Mouse (Mus musculus) regulatory T cell (primary cell): ENCODE measurements around the gene Bmp6.

Experiments used
- in situ Hi-C: fragments of 300-600 bp; cut with MboI, MseI; formaldehyde crosslinking; loops from one replicate; pipeline ENCODE4 v1.15.1; 2025; ENCODE audit warnings: high pct_unique_total_duplicates

Bmp6 gene

DNA sequence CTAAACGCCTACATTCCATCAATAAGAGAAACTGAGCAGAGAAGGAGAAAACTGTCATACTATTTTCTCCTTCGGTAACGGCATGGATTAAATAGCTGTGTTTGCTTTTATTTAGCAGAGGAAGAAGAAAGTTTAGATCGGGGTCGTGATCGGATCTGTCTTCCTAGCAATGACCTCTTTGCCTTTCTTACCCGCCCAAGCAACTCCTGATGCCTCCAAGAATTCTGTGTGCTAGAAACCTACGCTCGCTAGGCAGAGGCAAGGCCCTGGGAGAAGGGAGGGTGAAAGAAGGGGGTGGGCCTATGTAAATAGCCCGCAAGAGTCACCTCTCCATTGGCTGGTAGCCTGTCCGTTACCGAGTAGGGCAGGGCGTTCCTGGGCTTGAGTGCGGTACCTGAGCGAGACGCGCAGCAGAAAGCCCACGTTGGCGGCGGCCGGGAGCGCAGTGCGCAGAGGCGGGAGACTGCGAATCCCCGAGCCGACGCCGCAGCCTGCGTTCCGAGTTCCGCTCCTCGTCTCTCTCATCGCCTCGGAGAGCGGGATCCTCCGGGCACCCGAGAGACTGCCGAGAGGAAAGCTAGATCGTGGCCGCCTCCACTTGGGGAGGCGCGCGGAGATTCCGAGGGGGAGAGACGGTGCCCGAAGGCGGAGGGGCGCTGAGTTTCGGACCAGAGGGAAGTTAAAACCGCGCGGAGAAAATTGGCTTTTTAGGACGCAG is at the start of gene Bmp6:
Gene Bmp6 (plus strand): TSS at position 395 of the 718 bp plus-strand sequence.
- in situ Hi-C loops = no loop called here

DNA sequence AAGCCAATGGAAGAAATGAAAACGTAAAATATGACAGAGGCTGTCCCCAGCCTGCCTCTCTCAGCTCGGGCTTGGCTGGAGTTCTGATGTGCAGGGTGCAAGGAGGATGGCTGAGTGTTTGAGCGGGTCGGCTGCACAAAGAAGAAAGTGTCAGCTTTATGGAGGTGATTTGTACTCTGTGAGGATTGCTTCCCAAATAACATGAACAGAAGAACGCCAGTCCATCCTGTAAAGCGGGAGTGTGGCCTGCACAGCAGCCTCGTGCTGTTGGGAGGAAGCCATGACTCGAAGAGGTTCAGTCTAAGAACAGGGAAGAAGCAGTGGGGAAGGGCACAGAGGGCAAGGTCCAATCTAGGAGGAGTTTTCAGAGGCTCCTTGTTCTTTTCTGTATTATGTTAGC is 48.7 kb upstream of the Bmp6 start:
- in situ Hi-C loops = no loop called here

DNA sequence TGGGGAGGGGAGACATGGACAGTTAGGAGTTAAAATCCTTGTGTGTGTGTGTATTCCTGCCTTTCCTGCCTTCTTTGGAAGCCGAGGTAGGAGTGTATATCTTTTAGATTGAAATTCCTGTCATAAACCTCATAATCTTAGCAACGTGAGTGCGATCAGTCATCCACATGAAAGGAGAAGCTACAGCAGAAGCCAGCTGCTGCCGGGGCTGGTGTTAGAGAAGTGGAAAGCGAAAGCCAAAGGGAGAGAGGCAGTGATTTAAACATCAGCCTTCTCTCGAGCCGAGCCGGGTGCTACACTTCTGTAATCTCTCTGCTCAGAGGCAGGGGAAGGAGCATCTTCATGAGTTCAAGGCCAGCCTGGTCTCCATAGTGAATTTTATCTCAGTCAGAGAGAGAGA is 48.3 kb upstream of the Bmp6 start:
- in situ Hi-C loops = no loop called here

DNA sequence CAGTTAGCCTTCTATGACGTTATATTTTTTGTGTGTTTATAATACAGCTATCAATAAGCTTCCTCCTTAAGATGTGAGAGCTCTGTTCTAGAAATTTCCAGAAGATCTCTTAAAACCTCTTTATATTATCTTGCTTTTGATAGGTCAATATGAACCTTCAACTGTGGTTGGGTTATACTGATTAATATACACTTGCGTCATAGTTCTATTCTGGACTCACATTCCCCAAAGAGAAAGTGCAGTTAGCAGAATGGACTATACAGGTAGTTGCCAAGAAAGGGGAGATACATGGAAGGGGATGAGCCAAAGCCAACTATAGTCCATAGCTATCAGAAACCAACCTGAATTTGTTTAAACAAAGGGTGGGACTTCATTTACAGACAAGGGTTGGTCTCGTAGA is 33.8 kb upstream of the Bmp6 start:
- in situ Hi-C loops = no loop called here

DNA sequence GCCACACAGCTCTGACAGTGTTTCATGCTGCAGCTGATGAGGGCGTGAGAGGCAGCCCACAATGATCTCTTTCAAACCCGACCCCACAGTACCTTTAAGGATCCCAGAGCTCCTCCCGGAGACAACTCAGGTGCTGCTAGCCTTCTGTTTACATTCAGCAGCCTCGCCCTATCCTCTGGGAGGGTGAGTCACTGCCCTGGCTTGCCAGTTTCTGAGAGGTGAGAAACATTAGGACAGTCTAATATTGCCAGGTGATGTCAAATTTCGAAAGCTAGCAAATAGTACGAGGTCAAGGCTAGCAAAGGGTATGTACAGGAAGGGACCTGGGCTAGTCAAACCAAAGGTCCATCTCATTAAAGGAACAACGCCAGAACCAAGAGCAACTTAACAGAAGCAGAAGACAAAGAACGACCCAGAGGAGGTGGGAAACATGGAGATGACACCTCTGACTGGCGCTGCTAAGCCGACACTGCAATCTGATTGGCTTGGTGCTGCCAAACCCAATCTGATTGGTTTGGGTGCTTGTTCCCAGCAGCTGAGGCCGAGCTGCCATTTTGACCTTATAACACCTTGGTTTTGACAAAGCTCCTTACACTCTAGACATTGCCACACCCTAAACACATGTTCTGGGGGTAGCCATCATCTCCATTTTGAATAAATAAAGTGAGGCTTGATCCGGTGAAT is 32.4 kb upstream of the Bmp6 start:
- in situ Hi-C loops = no loop called here

DNA sequence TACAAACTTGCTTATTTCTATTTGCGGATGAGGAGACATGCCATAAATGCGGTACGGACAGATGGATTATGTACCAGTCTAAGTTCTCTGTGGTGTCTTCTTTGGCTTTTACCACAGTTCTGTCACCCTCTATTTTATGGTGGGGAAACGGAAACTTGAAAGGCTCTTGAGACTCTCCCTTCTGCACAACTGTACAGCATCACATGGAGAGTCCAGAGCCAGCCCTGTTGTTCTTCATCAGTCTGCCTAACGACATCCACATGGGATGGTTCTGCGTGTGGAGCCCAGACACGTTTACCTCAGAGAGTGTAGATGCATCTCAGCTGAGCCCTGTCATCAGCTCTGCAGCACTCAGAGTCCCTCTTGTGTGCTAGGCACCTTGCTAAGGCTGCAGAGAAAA is 30.3 kb upstream of the Bmp6 start:
- in situ Hi-C loops = no loop called here

DNA sequence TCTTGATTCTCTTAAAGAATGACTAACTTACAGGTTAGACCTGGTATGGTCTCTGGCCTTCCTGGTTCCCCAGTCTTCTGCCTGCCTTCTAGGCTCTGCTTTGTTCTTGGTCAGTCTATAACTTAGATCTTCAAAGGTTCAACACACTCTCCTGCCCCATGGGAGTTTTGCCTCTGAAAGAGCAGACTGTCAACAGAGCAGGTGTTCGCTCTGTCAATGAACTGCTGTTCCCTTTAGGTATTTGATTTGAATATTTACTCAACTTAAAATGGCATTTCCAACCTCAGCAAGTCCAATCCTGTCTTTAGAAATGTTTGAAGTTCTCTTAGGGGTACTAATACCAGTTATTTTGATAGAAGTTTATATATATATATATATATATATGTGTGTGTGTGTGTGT is 26.5 kb upstream of the Bmp6 start:
- in situ Hi-C loops = no loop called here

DNA sequence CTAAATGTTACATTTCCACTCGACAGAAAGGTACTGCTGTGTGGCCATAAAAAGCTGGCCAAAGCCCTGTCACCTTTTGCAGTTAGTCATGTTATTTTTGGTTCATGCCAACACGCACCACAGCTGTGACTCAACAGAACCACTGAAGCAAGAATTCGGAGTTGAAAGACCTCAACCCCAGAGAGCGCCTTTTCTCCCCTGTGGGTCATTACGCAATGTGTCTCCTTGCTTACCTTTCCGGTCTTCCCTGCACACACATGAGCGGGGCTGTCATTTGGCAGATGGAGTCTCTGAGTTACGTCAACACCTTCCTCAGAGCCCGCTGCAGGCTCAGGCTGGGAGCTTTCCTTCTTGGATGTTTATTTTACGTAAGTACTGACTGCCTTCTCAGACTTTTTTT is 24.6 kb upstream of the Bmp6 start:
- in situ Hi-C loops = no loop called here

DNA sequence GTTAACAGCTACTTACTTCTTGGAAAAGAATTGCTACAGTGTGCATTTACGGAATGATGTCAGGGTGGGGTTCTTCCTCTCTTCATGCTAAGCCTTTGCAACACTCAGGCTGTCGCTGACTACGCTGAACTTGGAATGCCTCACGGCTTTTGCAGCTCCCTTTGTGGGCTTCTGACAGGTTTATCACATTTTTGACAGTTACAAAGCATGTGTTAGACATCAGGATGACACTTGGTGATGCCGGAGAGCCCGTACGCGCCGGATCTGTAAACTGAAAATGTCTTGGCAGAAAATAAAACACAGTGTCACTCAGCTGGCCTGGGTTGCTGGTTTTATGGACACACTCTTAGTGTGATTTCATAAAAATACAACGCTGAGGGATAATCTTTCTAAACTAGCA is 20.5 kb upstream of the Bmp6 start:
- in situ Hi-C loops = no loop called here

DNA sequence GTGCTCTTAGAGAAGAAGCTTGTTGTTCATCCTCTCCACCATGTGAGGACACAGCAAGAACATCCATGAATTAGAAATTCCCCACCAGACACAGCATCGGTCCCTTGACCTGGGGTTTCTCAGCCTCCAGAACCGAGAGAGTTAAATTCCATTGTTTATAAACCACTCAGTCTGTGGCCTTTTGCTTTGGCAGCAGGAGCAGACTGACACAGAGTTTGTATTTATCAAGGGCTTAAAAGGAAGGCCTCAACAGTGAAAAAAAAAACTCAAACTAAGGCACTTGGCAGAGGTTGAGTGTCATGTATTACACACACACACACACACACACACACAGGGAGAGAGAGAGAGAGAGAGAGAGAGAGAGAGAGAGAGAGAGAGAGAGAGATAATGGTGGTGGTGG is 17.5 kb upstream of the Bmp6 start:
- in situ Hi-C loops = no loop called here

DNA sequence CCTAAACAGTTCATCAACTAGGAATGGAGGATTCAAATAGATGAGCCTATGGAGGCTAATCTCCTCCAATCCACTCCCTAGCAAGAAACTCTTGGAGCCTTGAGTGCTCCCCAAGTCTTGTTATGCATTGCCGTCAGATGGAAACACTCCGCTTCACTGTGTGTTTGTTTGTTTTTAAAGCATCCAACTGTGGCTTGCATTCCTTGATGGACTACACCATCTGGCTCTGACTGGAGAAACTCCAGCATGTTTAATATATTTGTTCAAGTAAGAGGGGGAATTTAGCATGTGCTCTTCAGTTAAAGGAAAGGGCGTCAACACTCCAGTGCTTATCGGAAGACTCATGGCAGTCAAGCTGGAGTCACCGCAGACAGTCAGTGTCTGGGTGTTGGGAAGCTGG is 11.4 kb upstream of the Bmp6 start:
- in situ Hi-C loops = loop anchor here (10.0 kb wide), 1 partner anchor 251 kb away; no protein-coding TSS in a partner anchor

DNA sequence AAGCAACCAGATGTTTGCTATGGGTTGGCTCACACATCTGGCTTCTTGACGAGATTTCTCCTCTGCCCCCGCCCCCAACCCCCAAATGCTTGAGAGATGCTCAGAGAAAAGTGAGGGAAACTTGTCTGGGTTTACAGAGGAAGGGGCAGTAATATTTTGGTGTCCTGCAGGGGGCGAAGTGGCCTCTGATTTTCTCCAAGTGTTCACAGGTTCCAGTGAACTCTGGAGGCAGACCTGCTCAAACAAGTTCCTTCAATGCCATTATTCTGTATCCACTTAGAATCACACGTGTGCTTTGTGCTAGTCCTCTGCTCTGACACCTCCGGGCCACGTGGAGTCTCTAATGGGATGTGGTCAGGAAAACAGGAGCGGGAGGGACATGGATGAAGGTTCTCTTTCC is 2.3 kb upstream of the Bmp6 start:
- in situ Hi-C loops = no loop called here

DNA sequence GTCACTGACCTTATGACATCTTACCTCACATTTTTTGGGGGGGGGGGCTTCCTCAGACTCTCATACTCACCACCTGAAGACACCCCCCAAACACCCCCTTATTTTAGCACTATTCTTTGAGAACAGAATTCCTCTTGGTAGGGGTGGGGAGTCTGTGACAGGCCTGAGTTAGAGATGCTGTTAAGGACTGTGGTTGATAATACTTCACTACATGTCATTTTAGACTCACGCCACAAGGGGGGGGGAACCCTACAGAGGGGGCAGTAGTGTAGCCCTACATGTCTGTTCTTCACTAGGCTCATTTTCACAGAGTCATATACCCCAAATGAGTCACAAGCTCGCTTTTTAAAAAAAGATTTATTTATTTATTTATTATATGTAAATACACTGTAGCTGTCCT is 1.7 kb upstream of the Bmp6 start:
- in situ Hi-C loops = no loop called here

DNA sequence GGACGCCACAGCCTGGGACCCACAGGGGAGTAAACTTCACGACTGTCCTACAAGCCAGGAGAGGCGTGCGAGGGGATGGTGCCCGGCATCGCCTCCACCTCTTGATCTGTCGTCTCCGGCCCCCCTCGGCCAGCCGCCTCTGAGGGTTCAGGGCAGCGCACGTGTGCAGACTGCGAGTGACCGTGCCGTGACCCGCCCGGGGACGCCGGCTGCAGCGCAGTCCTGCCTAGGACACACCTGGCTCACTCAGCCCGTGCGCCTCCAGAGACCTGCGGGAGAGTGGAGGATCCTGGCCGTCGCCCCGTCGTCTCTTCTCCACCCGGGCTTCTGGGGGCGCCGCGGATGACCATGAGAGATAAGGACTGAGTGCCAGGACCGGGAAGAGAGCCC is 519 bp downstream of the Bmp6 start:
- in situ Hi-C loops = no loop called here

DNA sequence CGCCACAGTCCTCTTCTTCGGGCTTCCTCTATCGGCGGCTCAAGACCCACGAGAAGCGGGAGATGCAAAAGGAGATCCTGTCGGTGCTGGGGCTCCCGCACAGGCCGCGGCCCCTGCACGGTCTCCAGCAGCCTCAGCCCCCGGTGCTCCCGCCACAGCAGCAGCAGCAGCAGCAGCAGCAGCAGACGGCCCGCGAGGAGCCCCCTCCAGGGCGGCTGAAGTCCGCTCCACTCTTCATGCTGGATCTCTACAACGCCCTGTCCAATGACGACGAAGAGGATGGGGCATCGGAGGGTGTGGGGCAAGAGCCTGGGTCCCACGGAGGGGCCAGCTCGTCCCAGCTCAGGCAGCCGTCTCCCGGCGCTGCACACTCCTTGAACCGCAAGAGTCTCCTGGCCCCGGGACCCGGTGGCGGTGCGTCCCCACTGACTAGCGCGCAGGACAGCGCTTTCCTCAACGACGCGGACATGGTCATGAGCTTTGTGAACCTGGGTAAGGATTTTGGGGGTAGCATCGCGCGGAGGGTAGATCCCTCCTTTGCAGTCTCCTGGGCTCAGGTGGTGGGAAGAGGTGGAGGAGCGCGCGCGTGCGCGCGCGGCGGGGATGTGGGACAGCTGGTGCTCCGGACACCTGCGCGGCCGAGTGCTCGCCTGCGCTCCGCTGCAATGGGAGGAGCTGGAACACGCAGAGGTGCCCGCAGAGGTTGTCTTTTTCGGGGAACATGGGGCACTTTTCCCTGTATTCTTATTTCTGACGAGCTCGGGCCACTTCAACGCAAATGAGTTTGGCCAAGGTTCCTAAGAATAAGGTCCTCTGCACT is 1.4 kb downstream of the Bmp6 start:
- in situ Hi-C loops = no loop called here

DNA sequence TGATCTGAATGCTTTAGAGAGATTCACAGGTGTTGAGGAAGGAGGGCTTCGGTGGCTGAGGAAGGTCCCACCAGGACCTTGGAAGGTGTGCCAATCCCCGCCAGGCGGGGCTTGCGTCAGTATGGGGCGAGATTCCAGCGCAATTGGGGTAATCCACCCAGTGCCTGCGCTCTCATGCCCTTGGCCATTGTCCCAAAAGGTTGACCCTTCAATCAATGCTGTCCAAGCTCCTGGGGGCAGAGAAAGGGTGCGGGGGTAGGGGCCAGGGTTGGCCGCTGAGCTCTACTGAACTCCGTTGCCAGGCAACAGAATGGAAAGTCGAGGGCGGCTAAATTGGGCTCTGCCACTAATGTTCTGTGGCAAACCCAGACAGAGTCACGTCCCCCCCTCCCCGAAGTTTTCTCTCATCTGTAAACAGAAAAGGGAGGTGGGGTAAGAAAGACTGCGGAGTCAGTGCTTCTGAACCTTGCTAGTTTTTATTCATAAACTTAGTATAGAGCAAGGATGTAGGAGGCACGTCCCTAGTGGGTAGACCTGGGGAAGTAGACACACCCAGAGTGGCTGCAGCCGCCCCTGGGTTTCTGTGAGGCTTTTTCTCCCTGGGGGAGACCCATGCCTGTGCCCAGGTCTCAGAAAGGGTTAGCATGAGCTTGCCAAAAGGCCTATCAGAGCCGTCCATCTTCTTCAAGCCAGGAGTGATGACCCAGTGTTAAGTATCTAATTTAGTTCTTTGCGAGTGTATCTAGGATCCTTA is 2.3 kb downstream of the Bmp6 start:
- in situ Hi-C loops = no loop called here

DNA sequence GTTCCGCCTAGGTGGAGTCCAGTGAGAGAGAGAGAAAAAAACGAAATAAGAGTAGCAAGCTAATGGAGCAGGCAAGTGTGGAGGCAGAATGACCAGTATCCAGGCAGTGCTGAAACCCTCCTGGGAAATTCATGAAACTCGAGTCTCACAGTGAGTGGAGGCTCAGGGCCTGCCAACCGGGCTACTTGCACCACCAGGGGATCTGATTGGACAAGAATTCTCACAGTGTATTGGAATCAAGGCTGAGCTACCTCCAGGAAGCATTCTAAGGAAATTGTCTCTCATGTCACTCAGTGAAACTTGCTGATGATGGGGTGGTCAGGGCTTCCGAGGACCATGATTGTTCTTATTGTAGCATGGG is 2.8 kb downstream of the Bmp6 start:
- in situ Hi-C loops = no loop called here

DNA sequence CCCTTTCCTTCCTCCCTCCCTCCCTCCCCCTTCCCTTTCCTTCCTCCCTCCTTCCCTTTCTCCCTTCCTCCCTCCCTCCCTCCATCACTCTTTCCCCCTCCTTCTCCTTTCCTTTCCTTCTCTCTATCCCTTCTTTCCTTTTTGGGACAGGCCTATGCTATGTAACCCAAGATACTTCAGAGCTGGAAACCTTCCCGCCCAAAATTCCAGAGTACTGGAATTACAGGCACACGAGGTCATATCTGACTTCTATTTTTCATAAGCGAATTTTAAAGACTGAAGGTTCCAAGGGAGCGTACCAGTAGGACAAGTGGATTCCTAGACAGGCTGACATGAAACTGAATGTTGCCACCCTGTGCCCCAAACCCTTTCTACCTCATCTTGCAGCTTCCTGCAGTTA is 4.1 kb downstream of the Bmp6 start:
- in situ Hi-C loops = no loop called here

DNA sequence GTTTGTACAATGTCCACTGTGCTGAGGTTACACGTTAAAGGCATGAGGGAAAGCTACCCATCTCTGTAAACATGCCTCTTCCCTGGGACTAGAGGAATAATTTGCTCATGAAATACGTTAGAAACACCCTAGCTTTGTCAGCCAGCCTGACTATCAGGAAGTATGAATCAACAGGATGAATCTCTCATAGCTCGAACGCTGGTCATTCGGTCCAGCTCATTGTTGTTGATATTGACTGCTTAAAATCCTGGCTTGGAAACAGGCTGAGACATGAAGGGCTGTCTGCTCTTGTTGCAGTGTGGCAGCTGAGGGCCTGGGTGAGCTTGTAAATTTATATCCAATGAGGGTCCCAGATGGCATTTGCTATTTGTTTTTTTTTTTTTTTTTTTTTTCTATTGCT is 4.9 kb downstream of the Bmp6 start:
- in situ Hi-C loops = no loop called here

DNA sequence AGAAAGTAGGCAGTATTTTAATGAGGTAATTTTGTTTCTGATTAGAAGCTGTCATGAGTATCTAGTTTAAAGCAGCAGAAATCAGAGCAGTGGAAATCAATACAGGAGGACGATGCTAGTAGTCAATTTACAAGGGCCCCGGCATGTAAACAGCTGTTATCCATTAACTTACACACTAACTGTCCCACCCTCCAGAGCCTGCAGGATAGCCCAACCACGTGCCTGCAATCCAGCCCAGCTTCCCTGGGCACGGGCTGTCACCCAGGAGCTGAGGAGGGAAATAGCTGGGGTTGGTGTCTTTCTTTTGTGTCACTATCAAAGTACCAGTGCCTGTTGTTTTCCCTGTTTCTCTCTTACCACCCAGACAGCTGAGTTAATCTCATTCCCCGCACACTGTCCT is 7.1 kb downstream of the Bmp6 start:
- in situ Hi-C loops = no loop called here

DNA sequence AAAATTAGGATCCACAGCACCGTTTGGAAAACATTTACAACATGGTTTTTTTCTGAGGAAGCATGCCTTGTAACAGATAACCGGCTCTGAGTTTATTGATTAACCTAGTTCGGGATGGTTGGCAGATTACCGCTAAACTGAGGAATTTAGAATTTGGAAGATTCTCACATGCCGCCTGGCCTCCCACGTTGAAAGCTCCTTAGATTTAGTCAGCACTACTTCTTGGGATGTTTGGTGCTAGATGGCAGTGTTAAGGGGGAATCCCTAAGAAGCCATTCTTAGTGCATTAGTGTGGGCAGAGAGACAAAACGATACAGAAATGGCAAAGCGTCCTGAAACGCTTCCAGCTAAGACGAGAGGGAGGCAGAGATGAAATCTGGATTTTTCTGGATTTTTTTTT is 8.1 kb downstream of the Bmp6 start:
- in situ Hi-C loops = no loop called here
